Mouse (Mus musculus) macrophage (primary cell): ENCODE measurements at regions not wholly inside any gene's neighbourhood (a gene's known extent, or its start where the extent isn't known, plus 50 kb on each side); places are given as distances from the start of the nearest gene placed in this dataset.

Source experiments
- H3K27ac ChIP-seq: fragments of 350-480 bp; formaldehyde crosslinking; 2 replicates; pipeline ENCODE4 v1.9.0; 2021
- H3K36me3 ChIP-seq: fragments of 350-480 bp; formaldehyde crosslinking; 2 replicates; pipeline ENCODE4 v1.9.0; 2021; ENCODE audit errors: inconsistent target
- H3K4me3 ChIP-seq: fragments of 350-480 bp; formaldehyde crosslinking; 2 replicates; pipeline ENCODE4 v1.9.0; 2021; ENCODE audit errors: inconsistent target
- H3K79me2 ChIP-seq: fragments of 350-480 bp; formaldehyde crosslinking; 2 replicates; pipeline ENCODE4 v1.9.0; 2021; ENCODE audit errors: inconsistent target
- WGBS: methylation state at CpG from one replicate; pipeline ENCODE4 v1.1.7; 2026; ENCODE audit warnings: inconsistent platforms; ENCODE audit not compliant: missing documents; 5-methylcytosine and 5-hydroxymethylcytosine counted together

- 18% methylated on average over 2 of the region's 2 CpGs for WGBS
- Histone ChIP-seq H3K4me3 (no peak overlapping the region), H3K36me3 (no peaks in the 10 kb centered on the region), H3K27ac (no peak overlapping the region), H3K79me2 (no peaks in the 10 kb centered on the region)
Measured at GRCm38 (mm10) chr13:102380667-102381066, 312.7 kb upstream of the Cd180 start.

DNA sequence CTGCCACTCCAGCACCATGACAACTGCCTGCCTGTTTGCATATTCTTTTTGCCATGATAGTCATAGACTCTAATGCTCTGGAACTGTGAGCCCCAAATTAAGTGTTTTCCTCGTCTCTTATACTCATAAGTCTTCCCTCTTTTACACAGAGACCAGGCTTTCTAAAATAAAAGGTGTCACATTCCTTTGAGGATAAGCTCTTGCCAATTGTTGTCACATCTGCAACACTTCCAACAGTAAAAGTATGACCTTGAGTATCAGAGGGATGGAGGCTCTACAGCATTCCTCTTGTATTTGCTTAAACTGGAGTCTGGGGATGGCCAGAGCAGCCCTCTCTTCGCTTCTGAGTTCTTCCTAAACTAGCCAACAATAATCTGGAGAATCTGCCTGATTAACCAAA lies 301.4 kb upstream of the Cd180 start:
- Histone ChIP-seq H3K79me2 (no peaks in the 10 kb centered on the region), H3K36me3 (no peaks in the 10 kb centered on the region), H3K4me3 (no peak overlapping the region), H3K27ac (no peak overlapping the region)
- 84% methylated on average over 2 of the region's 2 CpGs for WGBS

GRCm38 (mm10) chr13:102392868-102393661 lies 300.3 kb upstream of the Cd180 start:
- Histone ChIP-seq H3K4me3 (no peak overlapping the region), H3K27ac (no peak overlapping the region), H3K79me2 (no peaks in the 10 kb centered on the region), H3K36me3 (no peaks in the 10 kb centered on the region)
- 88% methylated on average over 10 of the region's 10 CpGs for WGBS

DNA sequence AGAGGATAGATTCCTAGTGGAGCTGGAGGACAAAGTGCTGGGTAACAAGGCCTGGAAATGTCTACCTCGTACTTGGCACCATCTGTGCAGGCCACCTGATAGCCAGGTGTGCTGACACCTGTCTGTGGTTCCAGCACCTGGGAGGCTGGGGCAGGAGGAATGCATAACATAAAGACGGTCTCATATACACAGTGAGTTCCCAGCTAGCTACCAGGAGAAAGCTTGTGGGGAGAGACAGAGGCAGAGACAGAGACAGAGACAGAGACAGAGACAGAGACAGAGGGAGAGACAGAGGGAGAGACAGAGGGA lies 299.7 kb upstream of the Cd180 start:
- no peak overlapping the region for H3K4me3 ChIP-seq
- 100% methylated on average over 2 of the region's 2 CpGs for WGBS
- no peak overlapping the region for H3K27ac ChIP-seq
- H3K36me3 ChIP-seq = no peaks in the 10 kb centered on the region
- H3K79me2 ChIP-seq = no peaks in the 10 kb centered on the region

DNA sequence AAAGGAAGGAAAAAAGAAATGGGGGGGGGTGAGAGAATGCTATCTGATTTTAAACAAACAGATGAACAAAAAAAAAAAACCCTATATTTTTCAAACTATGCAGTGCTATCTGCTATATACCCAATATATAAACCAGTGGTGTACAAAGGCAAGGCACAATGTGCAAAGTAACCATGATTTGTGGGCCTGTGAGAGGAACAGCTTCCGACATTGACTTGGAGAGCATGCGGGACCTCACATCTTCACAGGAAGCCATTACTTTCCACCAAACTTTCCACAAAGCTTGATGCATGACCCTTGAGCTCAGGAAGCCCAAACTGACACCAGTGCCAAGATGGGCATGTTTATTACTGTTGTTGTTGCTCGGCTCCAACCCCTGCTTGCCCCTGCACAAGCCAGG lies 299.3 kb upstream of the Cd180 start:
- no peak overlapping the region for H3K27ac ChIP-seq
- WGBS = 93% methylated on average over 3 of the region's 3 CpGs
- no peaks in the 10 kb centered on the region for H3K36me3 ChIP-seq
- no peaks in the 10 kb centered on the region for H3K79me2 ChIP-seq
- H3K4me3 ChIP-seq = no peak overlapping the region

DNA sequence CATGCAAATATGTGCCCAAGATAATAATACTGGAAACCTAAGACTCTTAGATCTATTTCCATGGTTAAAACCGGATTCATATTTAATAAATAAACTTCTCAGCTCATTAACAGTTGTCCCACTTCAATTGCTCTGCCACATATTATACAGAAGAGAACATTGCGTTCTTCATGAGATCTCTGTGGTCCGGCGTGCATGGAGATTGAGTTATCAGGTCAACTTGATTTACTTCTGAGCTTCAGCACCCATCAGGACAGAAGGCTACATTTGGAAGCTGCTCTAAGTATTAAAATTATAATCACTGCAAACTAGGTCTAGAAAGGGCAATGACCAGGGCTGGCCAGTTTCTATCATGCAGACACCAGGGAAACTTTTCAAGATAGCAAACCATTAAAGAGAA lies 295.9 kb upstream of the Cd180 start:
- H3K27ac ChIP-seq = no peak overlapping the region
- no peaks in the 10 kb centered on the region for H3K79me2 ChIP-seq
- WGBS = 95% methylated on average over 4 of the region's 4 CpGs
- no peak overlapping the region for H3K4me3 ChIP-seq
- H3K36me3 ChIP-seq = no peaks in the 10 kb centered on the region

GRCm38 (mm10) chr13:102411840-102412239 lies 281.5 kb upstream of the Cd180 start:
- Histone ChIP-seq H3K27ac (no peak overlapping the region), H3K79me2 (no peaks in the 10 kb centered on the region), H3K4me3 (no peak overlapping the region), H3K36me3 (no peaks in the 10 kb centered on the region)
- WGBS = 80% methylated on average over 4 of the region's 4 CpGs

DNA sequence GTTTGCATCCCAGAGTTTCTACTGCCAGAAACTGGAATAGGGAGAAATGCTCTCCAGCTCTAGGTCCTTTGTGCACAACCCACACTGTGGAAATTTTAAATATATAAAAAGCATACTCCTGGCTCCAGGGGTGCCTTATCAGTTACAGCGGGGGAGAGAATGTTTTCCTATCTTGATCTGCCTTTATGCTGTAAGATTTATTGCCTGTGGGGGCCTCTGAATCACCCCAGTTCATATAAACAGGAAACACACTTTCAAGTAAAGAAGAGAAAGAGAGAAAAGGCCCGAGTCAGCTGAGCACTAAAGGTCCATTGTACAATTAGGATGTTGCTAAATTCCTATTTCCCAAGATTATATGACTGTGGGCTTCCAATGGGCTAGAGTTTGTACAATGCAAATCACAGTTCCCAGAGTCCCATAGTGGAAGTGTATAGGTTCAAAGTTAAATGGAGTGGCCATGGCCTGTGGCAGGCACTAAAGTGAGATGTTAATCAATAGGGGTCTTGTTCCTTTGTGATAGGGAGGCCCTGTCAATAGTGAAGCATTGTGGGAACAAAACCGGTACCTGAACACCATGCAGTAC lies 258.9 kb upstream of the Cd180 start:
- H3K36me3 ChIP-seq = no peaks in the 10 kb centered on the region
- H3K79me2 ChIP-seq = no peaks in the 10 kb centered on the region
- no peak overlapping the region for H3K27ac ChIP-seq
- no peak overlapping the region for H3K4me3 ChIP-seq
- WGBS = 58% methylated on average over 3 of the region's 3 CpGs

- Histone ChIP-seq H3K36me3 (no peaks in the 10 kb centered on the region), H3K4me3 (no peak overlapping the region), H3K27ac (no peak overlapping the region), H3K79me2 (no peaks in the 10 kb centered on the region)
- 89% methylated on average over 2 of the region's 2 CpGs for WGBS
Measured at GRCm38 (mm10) chr13:102442676-102443075, 250.7 kb upstream of the Cd180 start.

DNA sequence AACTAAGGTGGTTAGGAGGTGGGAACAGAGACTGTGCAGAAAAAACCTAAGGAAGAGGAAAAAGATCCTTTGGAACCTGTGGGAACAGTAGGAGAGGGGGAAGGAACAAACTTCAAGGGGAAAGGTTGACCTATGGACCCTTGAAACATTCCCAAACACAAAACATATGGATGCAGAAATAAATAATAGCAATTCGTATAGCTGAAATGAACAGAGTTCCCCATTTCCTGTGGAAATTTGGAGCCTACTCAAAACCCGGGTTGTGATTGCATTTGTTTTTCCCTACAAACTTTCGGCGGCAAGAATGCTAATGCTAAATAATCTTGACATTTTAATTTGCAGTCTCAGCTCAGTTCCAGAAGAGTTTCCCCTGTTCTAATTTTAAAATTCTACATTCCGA lies 246.0 kb upstream of the Cd180 start:
- Histone ChIP-seq H3K79me2 (no peaks in the 10 kb centered on the region), H3K27ac (no peak overlapping the region), H3K36me3 (no peaks in the 10 kb centered on the region), H3K4me3 (no peak overlapping the region)
- WGBS = 93% methylated on average over 5 of the region's 5 CpGs

- 91% methylated on average over 8 of the region's 8 CpGs for WGBS
- H3K79me2 ChIP-seq = no peaks in the 10 kb centered on the region
- no peak overlapping the region for H3K4me3 ChIP-seq
- no peak overlapping the region for H3K27ac ChIP-seq
- H3K36me3 ChIP-seq = no peaks in the 10 kb centered on the region
Measured at GRCm38 (mm10) chr13:102449416-102450121, 243.8 kb upstream of the Cd180 start.

DNA sequence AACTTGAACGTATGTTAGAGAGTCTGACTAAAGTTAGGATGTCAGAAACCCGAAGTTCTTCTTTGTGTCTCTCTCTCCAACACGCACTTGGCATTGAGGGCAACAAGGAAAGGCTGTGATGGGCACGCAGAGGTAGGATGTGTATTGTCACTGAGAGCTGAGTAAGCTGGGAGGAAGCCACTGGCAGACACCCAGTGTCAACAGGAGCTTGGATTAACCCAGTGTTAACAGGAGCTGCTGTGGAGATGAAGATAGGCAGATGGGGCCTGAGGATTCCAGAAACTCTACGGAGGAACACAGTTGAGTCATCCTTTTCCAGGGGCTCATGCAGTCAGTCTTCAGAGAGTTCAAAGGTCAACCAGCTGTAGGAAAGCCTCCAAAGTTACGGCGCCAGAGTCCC lies 242.2 kb upstream of the Cd180 start:
- Histone ChIP-seq H3K4me3 (no peak overlapping the region), H3K79me2 (no peaks in the 10 kb centered on the region), H3K36me3 (no peaks in the 10 kb centered on the region), H3K27ac (no peak overlapping the region)
- WGBS = 92% methylated on average over 7 of the region's 7 CpGs

GRCm38 (mm10) chr13:102458711-102459110 lies 234.6 kb upstream of the Cd180 start:
- Histone ChIP-seq H3K79me2 (no peaks in the 10 kb centered on the region), H3K27ac (no peak overlapping the region), H3K36me3 (no peaks in the 10 kb centered on the region), H3K4me3 (no peak overlapping the region)
- WGBS = 98% methylated on average over 2 of the region's 2 CpGs

DNA sequence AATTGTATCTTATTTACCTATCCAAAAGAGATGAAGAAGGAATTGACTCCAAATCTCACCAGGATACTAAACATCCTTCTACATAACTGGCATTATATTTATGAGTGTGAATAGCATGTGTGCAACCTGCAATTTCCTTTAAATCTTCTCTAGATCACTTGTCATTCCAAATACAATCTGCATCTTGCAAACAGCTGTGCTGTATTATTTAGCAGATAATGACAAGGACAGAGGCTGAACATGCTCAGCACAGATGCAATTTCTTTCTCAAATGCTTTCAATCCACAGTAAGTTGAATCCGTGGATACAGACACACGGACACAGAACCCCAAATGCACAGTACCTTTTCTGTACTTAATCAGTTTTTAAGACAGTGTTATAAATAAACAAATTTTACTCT lies 229.4 kb upstream of the Cd180 start:
- Histone ChIP-seq H3K36me3 (no peaks in the 10 kb centered on the region), H3K27ac (no peak overlapping the region), H3K79me2 (no peaks in the 10 kb centered on the region), H3K4me3 (no peak overlapping the region)
- WGBS = 94% methylated on average over 2 of the region's 2 CpGs

- WGBS = 93% methylated on average over 3 of the region's 3 CpGs
- Histone ChIP-seq H3K36me3 (no peaks in the 10 kb centered on the region), H3K79me2 (no peaks in the 10 kb centered on the region), H3K27ac (no peak overlapping the region), H3K4me3 (no peak overlapping the region)
Measured at GRCm38 (mm10) chr13:102481906-102482305, 211.5 kb upstream of the Cd180 start.
